ENCODE assay signal across 8 mouse cellular contexts in genomic region chr5:115732849-115733216, GRCm38 (mm10). TPM values are rescaled to one million over a fixed set of nuclear protein-coding genes. Genes with fewer than 3 reads are reported as not detected.
DNase-seq lines count a peak whose midpoint lies in the region; ATAC-seq lines count a peak whose summit lies in the region.

No protein-coding gene starts in this region.

- H3K4me3 ChIP-seq in kidney, embryonic 15.5 days (replicated peaks), result peak overlapping the region; percentile 71
- peak overlapping the region; percentile 61 for H3K4me3 ChIP-seq in embryonic facial prominence, embryonic 14.5 days (ENCODE audit: low read depth, low read length)
- H3K4me3 ChIP-seq in hindbrain, embryonic 13.5 days, result peak overlapping the region; percentile 90
- peak overlapping the region; percentile 56 for H3K4me3 ChIP-seq in lung, embryonic 15.5 days

- H3K36me3 ChIP-seq in kidney, embryonic 15.5 days, result no peaks in the 10 kb centered on the region
- no peaks in the 10 kb centered on the region for H3K36me3 ChIP-seq in embryonic facial prominence, embryonic 14.5 days (ENCODE audit: control insufficient read depth, insufficient read depth, low read length)
- no peaks in the 10 kb centered on the region for H3K36me3 ChIP-seq in hindbrain, embryonic 13.5 days
- H3K36me3 ChIP-seq in lung, embryonic 15.5 days, result no peaks in the 10 kb centered on the region

- peaks cover 26% of the 10 kb centered on the region for H3K4me1 ChIP-seq in kidney, embryonic 15.5 days
- H3K4me1 ChIP-seq in embryonic facial prominence, embryonic 14.5 days (ENCODE audit: control insufficient read depth, insufficient read depth, low read length), result peaks cover 13% of the 10 kb centered on the region
- peaks cover 30% of the 10 kb centered on the region for H3K4me1 ChIP-seq in hindbrain, embryonic 13.5 days (replicated peaks)
- H3K4me1 ChIP-seq in lung, embryonic 15.5 days, result peaks cover 17% of the 10 kb centered on the region

- under 1% methylated on average over 9 of the region's 9 CpGs for WGBS in kidney, embryonic 15.5 days
- WGBS in embryonic facial prominence, embryonic 14.5 days, result 1% methylated on average over 9 of the region's 9 CpGs
- under 1% methylated on average over 9 of the region's 9 CpGs for WGBS in hindbrain, embryonic 13.5 days
- WGBS in lung, embryonic 15.5 days, result under 1% methylated on average over 9 of the region's 9 CpGs

- no peak for DNase-seq in kidney, adult 11 months
- peak; percentile 96 for DNase-seq in R1 (ENCODE audit: low read depth, low spot score)
- peak; percentile 89 for DNase-seq in embryonic facial prominence, embryonic 14.5 days (ENCODE audit: low spot score)
- peak; percentile 90 for DNase-seq in telencephalon, adult 2 months (ENCODE audit: low read depth, low spot score)
- no peak for DNase-seq in right cerebral cortex, postnatal 25 days

- no peak overlapping the region for H3K9ac ChIP-seq in kidney, embryonic 15.5 days
- H3K9ac ChIP-seq in embryonic facial prominence, embryonic 14.5 days (ENCODE audit: low read depth, low read length), result 0 out of 2 replicates have a peak overlapping the region, but pooled peaks have one; percentile 25
- peak overlapping the region; percentile 67 for H3K9ac ChIP-seq in hindbrain, embryonic 13.5 days
- no peak overlapping the region for H3K9ac ChIP-seq in lung, embryonic 15.5 days

- 0 out of 2 replicates have a peak overlapping the region, but pooled peaks have one; percentile 59 for H3K27ac ChIP-seq in kidney, embryonic 15.5 days
- H3K27ac ChIP-seq in embryonic facial prominence, embryonic 14.5 days (replicated peaks; ENCODE audit: low read depth, low read length), result no peak overlapping the region
- peak overlapping the region; percentile 98 for H3K27ac ChIP-seq in hindbrain, embryonic 13.5 days
- no peak overlapping the region for H3K27ac ChIP-seq in lung, embryonic 15.5 days

- peak overlapping the region; percentile 99 for H3K4me2 ChIP-seq in kidney, embryonic 15.5 days
- peak overlapping the region; percentile 99 for H3K4me2 ChIP-seq in embryonic facial prominence, embryonic 14.5 days (ENCODE audit: low read depth, low read length)
- H3K4me2 ChIP-seq in hindbrain, embryonic 13.5 days, result peak overlapping the region; percentile 68
- peak overlapping the region; percentile 100 for H3K4me2 ChIP-seq in lung, embryonic 15.5 days

- ATAC-seq in kidney, embryonic 15.5 days (replicated peaks; ENCODE audit: low FRiP score), result peak; percentile 47
- ATAC-seq in embryonic facial prominence, embryonic 14.5 days (ENCODE audit: low read depth), result peak; percentile 79
- ATAC-seq in hindbrain, embryonic 13.5 days (ENCODE audit: low FRiP score), result peak; percentile 79
- ATAC-seq in lung, embryonic 15.5 days (ENCODE audit: borderline replicate concordance, extremely low read depth, low FRiP score, low TSS enrichment), result peak; percentile 17; the same call in 1 of the 2 replicates

- H3K27me3 ChIP-seq in kidney, embryonic 15.5 days, result peaks cover 43% of the 10 kb centered on the region
- peaks cover 40% of the 10 kb centered on the region for H3K27me3 ChIP-seq in embryonic facial prominence, embryonic 14.5 days (replicated peaks; ENCODE audit: control insufficient read depth, insufficient read depth, low read length)
- H3K27me3 ChIP-seq in hindbrain, embryonic 13.5 days, result peaks cover 14% of the 10 kb centered on the region
- H3K27me3 ChIP-seq in lung, embryonic 15.5 days, result peaks cover 31% of the 10 kb centered on the region

- H3K9me3 ChIP-seq in kidney, embryonic 15.5 days (replicated peaks), result no peaks in the 10 kb centered on the region
- 0 out of 2 replicates have a peak, but pooled peaks cover 3% of the 10 kb centered on the region for H3K9me3 ChIP-seq in embryonic facial prominence, embryonic 14.5 days (ENCODE audit: control insufficient read depth, low read length)
- 0 out of 2 replicates have a peak, but pooled peaks cover under 1% of the 10 kb centered on the region for H3K9me3 ChIP-seq in hindbrain, embryonic 13.5 days
- no peaks in the 10 kb centered on the region for H3K9me3 ChIP-seq in lung, embryonic 15.5 days

RNA-seq across cellular contexts. Expression of gene Bicdl1, which starts 1.4 kb away (rescaled TPM):
- 10.6 and 12.0 TPM in 2 replicates for polyA plus RNA-seq in kidney, embryonic 15.5 days (2015; fragmentation: Nextera tagmentation; extraction: Ambion mirVana)
- polyA plus RNA-seq in embryonic facial prominence, embryonic 14.5 days (2014; fragmentation: Nextera tagmentation; extraction: Ambion mirVana), result 13.7 and 14.5 TPM in 2 replicates
- polyA plus RNA-seq in hindbrain, embryonic 13.5 days (2015; fragmentation: Nextera tagmentation; extraction: Ambion mirVana), result 28.3 and 33.1 TPM in 2 replicates
- 9.6 and 11.6 TPM in 2 replicates for polyA plus RNA-seq in lung, embryonic 15.5 days (2015; fragmentation: Nextera tagmentation; extraction: Ambion mirVana)

Comparison
In these comparisons a context has a peak if more than half of its experiments do, and no peak if none do; other contexts are left out.
1. ATAC-seq: peak in every context shown above with its lines; median percentile 79 in embryonic facial prominence, embryonic 14.5 days; 79 in hindbrain, embryonic 13.5 days; 47 in kidney, embryonic 15.5 days; 17 in lung, embryonic 15.5 days.
2. H3K27ac ChIP-seq: peak in kidney, embryonic 15.5 days (single experiment) and hindbrain, embryonic 13.5 days (single experiment); none in embryonic facial prominence, embryonic 14.5 days (single experiment) and lung, embryonic 15.5 days (single experiment).
3. H3K9ac ChIP-seq: peak in embryonic facial prominence, embryonic 14.5 days (single experiment) and hindbrain, embryonic 13.5 days (single experiment); none in kidney, embryonic 15.5 days (single experiment) and lung, embryonic 15.5 days (single experiment).
4. DNase-seq: peak in R1 (single experiment), embryonic facial prominence, embryonic 14.5 days (single experiment) and telencephalon, adult 2 months (single experiment); none in kidney, adult 11 months (single experiment) and right cerebral cortex, postnatal 25 days (single experiment).
5. Peak in every context shown above with its lines, with median percentiles within 50 percentile points of each other: H3K4me2 ChIP-seq and H3K4me3 ChIP-seq.